Mouse (Mus musculus) kidney, embryonic 15.5 days (tissue): ENCODE measurements around the gene Rhog. TPM values are rescaled to one million over a fixed set of nuclear protein-coding genes. Genes with fewer than 3 reads are reported as not detected.

ENCODE experiments used
- ATAC-seq: fragments of 200-750 bp; cut with Nextera tagmentation; replicated peaks from 2 replicates; pipeline ENCODE4 v1.8.0; 2017; ENCODE audit warnings: moderate TSS enrichment; ENCODE audit not compliant: low FRiP score
- H3K27ac ChIP-seq: fragments of 300-500 bp; sonication (generic); 2 replicates; pipeline ENCODE4 v1.5.1; 2015; ENCODE audit warnings: mild to moderate bottlenecking, inconsistent platforms
- H3K27me3 ChIP-seq: fragments of 300-500 bp; sonication (generic); 2 replicates; pipeline ENCODE4 v1.6.1; 2015; ENCODE audit warnings: inconsistent platforms
- H3K36me3 ChIP-seq: fragments of 300-500 bp; sonication (generic); 2 replicates; pipeline ENCODE4 v1.6.1; 2015; ENCODE audit warnings: inconsistent platforms
- H3K4me1 ChIP-seq: fragments of 300-500 bp; sonication (generic); 2 replicates; pipeline ENCODE4 v1.6.1; 2015; ENCODE audit warnings: inconsistent platforms
- H3K4me2 ChIP-seq: fragments of 300-500 bp; sonication (generic); 2 replicates; pipeline ENCODE4 v1.6.1; 2015; ENCODE audit warnings: moderate library complexity, mild to moderate bottlenecking, inconsistent platforms
- H3K4me3 ChIP-seq: fragments of 300-500 bp; sonication (generic); replicated peaks from 2 replicates; pipeline ENCODE4 v1.5.1; 2015; ENCODE audit warnings: mild to moderate bottlenecking, inconsistent platforms
- H3K9ac ChIP-seq: fragments of 300-500 bp; sonication (generic); 2 replicates; pipeline ENCODE4 v1.6.1; 2015; ENCODE audit warnings: mild to moderate bottlenecking, inconsistent platforms
- H3K9me3 ChIP-seq: fragments of 300-500 bp; sonication (generic); replicated peaks from 2 replicates; pipeline ENCODE4 v1.6.1; 2016; ENCODE audit warnings: inconsistent platforms
- WGBS: fragments of 180-500 bp; shearing (Covaris S2); methylation state at CpG from one replicate; pipeline ENCODE4 v1.1.7; 2015; ENCODE audit warnings: mixed read lengths; 5-methylcytosine and 5-hydroxymethylcytosine counted together
- polyA plus RNA-seq: library from polyadenylated mRNA; unstranded; fragments of >200 nt; fragmentation: Nextera tagmentation; extraction: Ambion mirVana; gene quantifications from 2 replicates; pipeline ENCODE4 v1.2.1, GENCODE M21; 2015

The Rhog gene
- polyA plus RNA-seq, 1 experiment from 2014 or later: 59.1 TPM

DNA sequence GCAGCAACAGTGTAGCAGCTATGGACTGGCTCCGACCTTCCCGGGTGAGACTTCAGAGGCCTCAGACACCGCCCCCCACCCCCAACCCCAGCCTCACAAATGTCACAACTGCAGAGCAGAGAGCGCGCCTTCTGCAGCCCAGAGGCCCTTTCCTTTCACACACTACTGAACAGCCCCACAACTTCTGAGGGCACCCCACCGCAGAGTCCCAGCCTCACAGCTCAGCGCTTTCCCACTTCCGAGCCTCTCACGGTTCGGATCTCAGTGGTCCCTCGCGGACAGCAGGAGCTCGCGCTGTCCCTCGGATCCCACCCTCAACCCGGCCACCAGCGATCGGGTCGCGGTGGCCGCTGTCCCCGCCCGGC is 6.3 kb downstream of the Rhog start:
- no peaks in the 10 kb centered on the region for H3K27me3 ChIP-seq
- no peaks in the 10 kb centered on the region for H3K9me3 ChIP-seq
- H3K36me3 ChIP-seq: no peaks in the 10 kb centered on the region
- H3K4me2 ChIP-seq: peak overlapping the region; percentile 88
- peak; percentile 38 for ATAC-seq
- H3K27ac ChIP-seq: peak overlapping the region; percentile 98
- under 1% methylated on average over 23 of the region's 23 CpGs for WGBS
- peak overlapping the region; percentile 82 for H3K4me3 ChIP-seq
- peak overlapping the region; percentile 88 for H3K9ac ChIP-seq
- H3K4me1 ChIP-seq: peaks cover 48% of the 10 kb centered on the region

DNA sequence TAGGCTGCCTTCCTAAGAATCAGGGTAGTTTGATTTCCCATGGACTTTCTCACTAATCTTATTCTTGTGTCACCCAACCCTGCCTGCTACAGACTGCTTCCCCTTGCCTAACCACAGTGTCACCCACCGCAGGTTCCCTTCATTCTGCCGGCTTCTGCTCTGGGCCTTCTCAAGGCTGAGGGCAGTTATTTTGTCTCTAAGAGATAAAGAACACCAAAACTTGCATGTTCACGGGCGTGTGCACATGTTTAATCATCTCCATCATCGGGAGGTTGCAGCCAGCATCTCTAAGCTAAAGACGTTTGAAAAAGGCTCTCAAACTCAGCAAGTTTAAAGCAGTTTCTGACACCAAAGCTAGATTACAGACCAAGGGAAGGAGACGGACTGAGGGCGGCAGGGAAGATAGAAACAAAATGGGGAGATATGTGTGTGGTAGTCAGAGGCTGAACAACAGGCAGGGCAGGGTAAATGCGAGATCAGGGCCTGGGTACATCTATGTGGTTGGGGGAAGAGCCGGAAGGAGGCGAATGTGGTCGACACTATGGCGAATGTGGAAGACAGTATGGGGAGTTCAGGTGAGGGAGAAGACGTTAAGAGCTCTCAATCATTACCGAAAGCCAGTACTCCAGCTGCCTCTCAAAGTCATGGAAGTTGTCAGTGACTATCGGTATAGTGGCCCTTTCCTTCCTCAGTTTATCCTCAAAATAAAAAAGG is 7.0 kb downstream of the Rhog start:
- peak overlapping the region; percentile 82 for H3K4me3 ChIP-seq
- H3K9ac ChIP-seq: peak overlapping the region; percentile 88
- peaks cover 4% of the 10 kb centered on the region; the same call in 1 of the 2 replicates for H3K36me3 ChIP-seq
- H3K4me2 ChIP-seq: peak overlapping the region; percentile 88
- no peaks in the 10 kb centered on the region for H3K9me3 ChIP-seq
- peak overlapping the region; percentile 98 for H3K27ac ChIP-seq
- WGBS: 18% methylated on average over 16 of the region's 16 CpGs
- H3K4me1 ChIP-seq: peaks cover 54% of the 10 kb centered on the region
- no peak for ATAC-seq
- H3K27me3 ChIP-seq: no peaks in the 10 kb centered on the region

DNA sequence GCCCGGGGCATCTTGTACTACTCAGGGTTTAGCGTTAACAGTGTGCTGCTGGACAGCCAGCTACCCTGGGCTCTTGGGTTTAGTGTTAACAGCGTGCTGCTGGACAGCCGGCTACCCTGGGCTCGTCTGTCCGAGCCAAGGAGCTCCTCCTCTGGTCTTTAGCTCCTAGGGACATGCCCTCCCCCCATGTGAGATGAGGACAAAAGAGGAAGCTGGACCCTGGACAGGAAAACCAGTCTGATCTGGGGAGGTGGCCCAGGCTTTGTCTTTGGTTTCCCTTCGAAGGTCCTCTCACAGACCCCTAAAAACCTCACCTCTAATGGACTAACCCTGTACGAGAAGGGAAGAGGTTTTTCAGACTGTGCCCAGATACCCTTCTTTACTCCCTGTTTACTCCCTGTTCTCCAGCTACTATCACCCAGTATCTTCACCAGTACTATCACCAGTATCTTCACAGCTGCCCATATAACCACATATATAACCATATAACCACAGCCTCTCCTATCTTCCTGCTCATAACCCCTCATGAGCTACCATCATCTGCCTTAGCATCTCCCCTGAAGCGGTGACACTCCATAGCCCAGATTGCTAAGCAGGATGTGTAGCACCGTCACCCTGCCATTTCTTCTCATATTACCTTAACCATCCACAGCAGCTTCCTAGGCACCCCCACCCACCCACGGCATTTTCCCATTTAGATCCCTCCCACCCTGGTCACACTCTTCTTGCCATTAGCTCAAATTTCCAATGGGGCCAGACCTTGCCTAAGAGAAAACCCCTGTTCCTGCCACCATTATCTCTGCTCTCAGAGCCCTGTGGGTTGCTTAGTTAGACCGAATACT is 8.7 kb downstream of the Rhog start:
- ATAC-seq: no peak
- H3K9ac ChIP-seq: peak overlapping the region; percentile 14; the same call in 1 of the 2 replicates

DNA sequence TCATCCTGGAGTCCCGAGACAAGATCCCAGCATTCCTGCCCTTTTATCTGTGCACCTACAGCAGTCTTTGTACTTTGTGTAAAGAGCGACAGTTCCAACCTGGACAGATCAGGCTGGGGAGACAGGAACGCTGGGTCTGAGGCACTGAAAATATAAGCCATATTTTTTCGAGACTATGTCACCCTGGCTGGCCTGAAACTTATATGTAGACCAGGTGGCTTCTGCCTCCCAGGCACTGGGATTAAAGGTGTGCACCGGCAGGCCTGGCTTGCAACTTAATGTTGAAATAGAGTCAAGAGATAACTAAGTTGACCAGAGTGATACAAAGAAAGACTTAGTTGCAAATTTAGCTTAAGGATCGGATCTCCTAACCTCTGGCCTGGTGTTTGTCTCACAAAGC is 9.6 kb downstream of the Rhog start:
- no peaks in the 10 kb centered on the region for H3K27me3 ChIP-seq
- no peak for ATAC-seq
- H3K9me3 ChIP-seq: no peaks in the 10 kb centered on the region
- no peak overlapping the region for H3K4me3 ChIP-seq
- 0 out of 2 replicates have a peak overlapping the region, but pooled peaks have one; percentile 11 for H3K4me2 ChIP-seq
- H3K36me3 ChIP-seq: peaks cover 16% of the 10 kb centered on the region
- H3K4me1 ChIP-seq: peaks cover 58% of the 10 kb centered on the region
- no peak overlapping the region for H3K9ac ChIP-seq
- H3K27ac ChIP-seq: 0 out of 2 replicates have a peak overlapping the region, but pooled peaks have one; percentile 23
- 67% methylated on average over 6 of the region's 6 CpGs for WGBS

More for the DNA sequence above, 8.7 kb downstream of the Rhog start:
- H3K27me3 ChIP-seq: no peaks in the 10 kb centered on the region
- WGBS: 45% methylated on average over 12 of the region's 12 CpGs
- peak overlapping the region; percentile 82 for H3K4me3 ChIP-seq
- H3K27ac ChIP-seq: no peak overlapping the region
- no peaks in the 10 kb centered on the region for H3K9me3 ChIP-seq
- peak overlapping the region; percentile 88 for H3K4me2 ChIP-seq
- H3K4me1 ChIP-seq: peaks cover 58% of the 10 kb centered on the region
- H3K36me3 ChIP-seq: peaks cover 14% of the 10 kb centered on the region

DNA sequence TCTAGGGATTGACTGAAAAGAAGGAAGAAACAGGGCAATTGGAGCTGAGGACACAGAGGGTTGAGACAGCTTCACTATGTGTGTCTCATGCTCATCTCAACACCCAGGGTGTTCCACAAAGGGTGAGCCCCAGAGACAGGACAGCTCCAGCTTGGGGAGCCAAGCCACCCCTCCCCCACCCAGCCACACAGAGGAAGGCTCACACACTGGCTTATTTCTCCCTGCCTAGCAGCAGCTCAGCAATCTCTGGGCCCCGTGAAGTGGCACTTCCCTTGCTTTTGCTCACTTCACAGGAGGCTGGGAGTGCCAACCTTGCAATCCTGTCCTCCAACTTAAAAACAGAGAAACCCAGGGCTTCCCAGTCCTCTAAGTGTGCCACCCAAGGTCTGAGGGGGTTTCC is 10.1 kb downstream of the Rhog start:
- ATAC-seq: no peak
- Histone ChIP-seq H3K27ac (peak overlapping the region; percentile 23; the same call in 1 of the 2 replicates), H3K36me3 (peaks cover 21% of the 10 kb centered on the region), H3K9me3 (no peaks in the 10 kb centered on the region), H3K27me3 (no peaks in the 10 kb centered on the region), H3K4me2 (0 out of 2 replicates have a peak overlapping the region, but pooled peaks have one; percentile 11), H3K9ac (no peak overlapping the region), H3K4me1 (peaks cover 58% of the 10 kb centered on the region), H3K4me3 (no peak overlapping the region)
- WGBS: 15% methylated on average over 1 of the region's 1 CpGs

DNA sequence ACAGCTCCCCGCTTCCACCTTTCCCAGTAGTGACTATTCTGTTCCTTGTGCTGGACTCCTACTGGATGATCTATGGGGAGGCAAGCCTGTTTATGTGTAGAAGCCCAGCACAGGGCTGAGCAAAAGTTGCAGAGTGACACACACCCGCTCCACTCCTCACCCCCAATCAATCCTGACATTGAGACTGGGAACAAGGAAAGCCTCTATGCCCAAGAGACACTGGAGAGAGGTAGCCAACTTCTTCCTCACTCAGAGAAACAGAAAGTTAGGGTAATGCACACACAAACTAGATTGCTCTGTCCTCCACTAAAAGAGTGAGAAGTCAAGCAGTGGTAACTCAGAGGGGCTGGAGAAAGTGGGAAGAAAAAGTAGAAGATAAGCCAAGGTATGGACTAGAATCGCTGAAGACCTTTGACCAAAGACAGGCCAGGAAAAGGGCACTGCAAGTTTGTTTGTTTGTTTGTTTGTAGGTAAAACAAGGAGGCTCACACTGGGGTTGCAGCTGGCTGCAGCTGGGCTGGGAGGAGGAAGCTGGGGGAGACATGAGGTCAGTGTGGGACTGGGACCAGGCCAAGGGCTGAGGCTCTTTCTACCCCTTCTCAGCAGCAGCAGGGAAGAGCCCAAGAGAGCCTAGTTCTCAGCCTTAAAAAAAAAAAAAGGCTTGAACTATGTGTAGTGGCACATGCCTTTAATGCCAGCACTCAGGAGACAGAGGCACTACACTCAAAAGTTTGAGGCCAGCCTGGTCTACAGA is 10.9 kb downstream of the Rhog start:
- H3K27ac ChIP-seq: peak overlapping the region; percentile 46; the same call in 1 of the 2 replicates

DNA sequence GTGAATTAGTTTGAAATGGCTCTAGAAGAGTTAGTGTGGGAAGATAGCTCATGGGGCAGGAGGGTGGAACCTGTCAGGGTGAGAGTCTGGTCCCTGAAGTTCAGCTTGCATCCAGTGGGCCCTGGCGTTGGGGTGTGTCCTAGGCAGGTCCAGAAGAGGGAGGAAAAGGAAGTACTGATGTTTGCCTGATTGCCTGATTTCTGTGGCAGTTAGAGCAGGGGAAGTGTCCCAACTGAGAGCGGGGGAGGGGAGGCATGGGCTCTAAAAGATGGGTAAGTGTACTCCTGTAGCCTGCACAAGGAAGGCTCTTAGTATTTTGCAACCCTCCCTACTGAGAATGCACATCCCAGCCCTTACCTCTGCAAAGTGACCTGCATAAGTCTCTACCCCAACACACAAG is 12.0 kb downstream of the Rhog start:
- peaks cover 53% of the 10 kb centered on the region for H3K4me1 ChIP-seq
- no peak overlapping the region for H3K4me2 ChIP-seq
- H3K9me3 ChIP-seq: no peaks in the 10 kb centered on the region
- no peak overlapping the region for H3K27ac ChIP-seq
- no peak overlapping the region for H3K4me3 ChIP-seq
- no peak overlapping the region for H3K9ac ChIP-seq
- no peaks in the 10 kb centered on the region for H3K27me3 ChIP-seq
- WGBS: 78% methylated on average over 2 of the region's 2 CpGs
- peaks cover 40% of the 10 kb centered on the region for H3K36me3 ChIP-seq
- no peak for ATAC-seq

More for the DNA sequence above, 10.9 kb downstream of the Rhog start:
- H3K4me2 ChIP-seq: no peak overlapping the region
- H3K4me3 ChIP-seq: no peak overlapping the region
- no peaks in the 10 kb centered on the region for H3K9me3 ChIP-seq
- 82% methylated on average over 3 of the region's 3 CpGs for WGBS
- H3K9ac ChIP-seq: no peak overlapping the region
- H3K27me3 ChIP-seq: no peaks in the 10 kb centered on the region
- ATAC-seq: no peak
- H3K4me1 ChIP-seq: peaks cover 58% of the 10 kb centered on the region
- H3K36me3 ChIP-seq: peaks cover 29% of the 10 kb centered on the region

DNA sequence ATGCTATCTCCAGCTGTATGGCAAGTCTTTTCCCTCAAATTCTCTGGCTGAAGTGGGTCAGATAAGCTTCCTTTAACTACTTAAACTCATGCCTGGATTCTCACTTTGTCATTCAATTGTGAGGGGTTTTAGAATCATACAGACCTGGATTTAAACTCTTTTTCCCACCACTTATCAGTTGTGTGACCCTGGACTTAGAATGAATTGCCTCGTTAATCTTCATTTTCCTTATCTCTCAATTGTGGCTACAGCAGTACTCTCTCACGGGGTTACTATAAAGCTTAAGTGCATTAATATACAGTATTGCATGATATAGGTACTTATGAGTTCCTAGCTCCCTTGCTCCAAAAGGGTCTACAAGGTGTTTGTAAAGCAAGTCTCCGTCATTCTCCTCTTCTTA is 12.9 kb downstream of the Rhog start:
- ATAC-seq: no peak
- Histone ChIP-seq H3K27me3 (no peaks in the 10 kb centered on the region), H3K9me3 (no peaks in the 10 kb centered on the region), H3K4me3 (no peak overlapping the region), H3K9ac (no peak overlapping the region), H3K4me1 (peaks cover 44% of the 10 kb centered on the region), H3K27ac (no peak overlapping the region), H3K36me3 (peaks cover 49% of the 10 kb centered on the region), H3K4me2 (no peak overlapping the region)
- 85% methylated on average over 3 of the region's 3 CpGs for WGBS

DNA sequence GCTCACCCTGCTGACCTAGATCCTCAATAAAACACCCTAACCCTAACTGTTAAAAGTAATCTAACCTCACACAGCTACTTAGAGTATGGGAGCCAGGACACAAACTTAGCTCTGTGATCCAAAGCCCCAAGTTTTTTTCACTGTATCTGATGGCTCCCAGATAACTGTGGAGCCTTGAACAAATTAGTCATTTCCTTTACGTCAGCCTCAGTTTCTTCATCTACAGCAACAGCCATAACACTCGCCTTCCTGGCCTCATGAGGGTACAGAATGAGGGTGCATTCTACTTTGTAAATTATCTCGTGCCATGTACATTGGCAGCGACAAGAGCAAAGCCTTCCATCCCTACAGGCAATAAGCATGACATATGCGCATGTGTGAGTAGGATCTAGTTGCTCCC is 13.5 kb downstream of the Rhog start:
- Histone ChIP-seq H3K27me3 (no peaks in the 10 kb centered on the region), H3K27ac (no peak overlapping the region), H3K4me2 (no peak overlapping the region), H3K4me3 (no peak overlapping the region), H3K36me3 (peaks cover 55% of the 10 kb centered on the region), H3K9ac (no peak overlapping the region), H3K9me3 (no peaks in the 10 kb centered on the region), H3K4me1 (peaks cover 38% of the 10 kb centered on the region)
- 85% methylated on average over 5 of the region's 5 CpGs for WGBS
- no peak for ATAC-seq

DNA sequence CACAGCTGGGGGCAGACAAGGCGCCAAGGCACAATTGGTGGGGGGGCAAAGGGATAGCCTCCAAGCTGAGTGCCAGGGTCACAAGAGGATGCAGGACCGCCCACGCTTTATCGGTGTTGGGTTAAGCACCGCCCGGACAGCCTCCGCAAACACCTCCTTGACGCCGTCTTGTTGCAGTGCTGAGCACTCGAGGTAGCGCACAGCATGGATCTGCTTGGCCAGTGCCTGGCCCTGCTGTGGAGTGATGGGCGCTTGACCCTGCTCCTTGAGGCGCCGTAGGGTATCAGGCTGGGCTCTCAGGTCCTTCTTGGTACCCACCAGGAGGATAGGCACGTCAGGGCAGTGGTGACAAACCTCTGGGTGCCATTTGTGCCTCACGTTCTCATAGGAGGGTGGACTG is 16.3 kb downstream of the Rhog start:
- 92% methylated on average over 16 of the region's 16 CpGs for WGBS
- no peaks in the 10 kb centered on the region for H3K27me3 ChIP-seq
- no peak overlapping the region for H3K4me3 ChIP-seq
- H3K9me3 ChIP-seq: no peaks in the 10 kb centered on the region
- no peak overlapping the region for H3K27ac ChIP-seq
- H3K4me1 ChIP-seq: peaks cover 11% of the 10 kb centered on the region
- H3K4me2 ChIP-seq: no peak overlapping the region
- H3K9ac ChIP-seq: no peak overlapping the region
- ATAC-seq: 0 out of 2 replicates have a peak, but pooled peaks have one; percentile 14
- H3K36me3 ChIP-seq: peaks cover 74% of the 10 kb centered on the region

DNA sequence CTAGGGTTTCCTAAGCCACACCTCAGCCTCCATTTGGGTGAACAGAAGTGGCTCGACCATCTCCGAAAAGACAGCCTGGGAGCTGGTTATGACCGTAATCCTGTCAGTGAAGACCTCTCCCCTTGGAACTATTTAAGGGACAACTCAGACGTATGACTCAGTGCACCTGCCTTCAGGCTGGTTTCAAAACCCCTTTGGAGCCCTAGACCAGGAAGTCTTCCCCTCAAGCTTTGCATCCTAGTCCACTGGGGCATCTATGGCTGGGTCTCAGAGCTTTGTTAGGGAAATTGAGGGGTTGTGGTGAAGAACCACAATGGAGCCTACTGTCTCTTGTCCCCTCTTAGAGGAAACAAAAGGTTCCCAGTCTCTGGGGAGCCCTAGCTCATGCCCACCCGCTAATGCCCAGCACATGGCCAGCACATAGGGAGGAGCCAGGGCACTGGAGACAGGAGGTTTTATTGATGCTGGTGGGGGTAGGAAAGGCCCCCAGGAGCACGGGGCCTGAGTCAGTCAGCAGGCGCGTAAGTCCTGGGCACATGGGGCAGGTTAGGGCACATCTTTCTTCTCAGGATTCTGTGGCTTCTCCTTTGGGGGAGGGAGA is 17.1 kb downstream of the Rhog start:
- Histone ChIP-seq H3K4me2 (no peak overlapping the region), H3K9ac (no peak overlapping the region), H3K4me1 (peaks cover 3% of the 10 kb centered on the region), H3K4me3 (no peak overlapping the region), H3K36me3 (peaks cover 69% of the 10 kb centered on the region), H3K27me3 (no peaks in the 10 kb centered on the region), H3K9me3 (no peaks in the 10 kb centered on the region), H3K27ac (no peak overlapping the region)
- ATAC-seq: no peak
- 85% methylated on average over 8 of the region's 8 CpGs for WGBS
